Mouse (Mus musculus) erythroblast, embryonic 14.5 days (primary cell): ENCODE data around the gene Ciita.

Source experiments
- GATA1 ChIP-seq: IDR thresholded peaks from 2 replicates; pipeline ENCODE4 v1.6.1; 2012; ENCODE audit warnings: low read length, inconsistent platforms, mixed read lengths
- TAL1 ChIP-seq: IDR thresholded peaks from 3 replicates; pipeline ENCODE4 v1.6.1; 2012; ENCODE audit warnings: low read length, inconsistent platforms, mixed read lengths

DNA sequence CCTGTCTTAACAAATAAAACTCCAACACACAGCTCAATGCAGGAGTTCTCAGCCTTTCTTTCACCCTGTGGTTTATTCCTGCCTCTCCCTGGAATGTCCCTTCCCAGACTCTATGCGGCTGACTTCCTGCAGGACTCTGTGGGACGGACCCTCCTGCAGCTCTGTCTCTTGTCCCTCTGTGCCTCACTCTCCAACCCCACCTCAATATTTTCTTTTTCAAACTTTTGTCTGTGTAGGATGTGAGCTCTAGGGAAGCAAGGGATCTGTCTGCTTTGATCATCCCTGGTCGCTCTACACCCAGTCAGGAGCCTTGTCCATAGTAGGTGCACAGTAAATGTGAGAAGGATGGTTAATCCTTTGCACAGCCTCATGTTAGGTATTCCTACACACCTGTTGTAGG is 48.5 kb downstream of the Ciita start:
- TF ChIP-seq GATA1 = no peak
- TF ChIP-seq TAL1 = no peak
